Mouse (Mus musculus) left cerebral cortex, adult 18-20 months (tissue): Measurements from ENCODE around the gene Ehbp1. TPM values are rescaled to one million over a fixed set of nuclear protein-coding genes. Genes with fewer than 3 reads are reported as not detected.

Source experiments
- DNase-seq, 2 experiments: peaks; one replicate each; pipeline ENCODE4 v3.0.0; 2021 to 2022; ENCODE audit warnings: low spot score in 2 of 2, mixed read lengths in 1 of 2
- total RNA-seq, 2 experiments: library from RNA; stranded (reverse); gene quantifications; 2 replicates each; pipeline ENCODE4 v1.2.3; 2021

The Ehbp1 gene
- total RNA-seq, 2 experiments from 2014 or later, result 50.0 to 55.6 TPM

GRCm38 (mm10) chr11:22063352-22063751 lies 278.7 kb downstream of the Ehbp1 start:
- DNase-seq, result no peak

- DNase-seq, result no peak
These were observed 280.4 kb downstream of the Ehbp1 start for GRCm38 (mm10) chr11:22061660-22062059.

- DNase-seq, result no peak
These were observed 284.6 kb downstream of the Ehbp1 start for GRCm38 (mm10) chr11:22057538-22057937.

DNA sequence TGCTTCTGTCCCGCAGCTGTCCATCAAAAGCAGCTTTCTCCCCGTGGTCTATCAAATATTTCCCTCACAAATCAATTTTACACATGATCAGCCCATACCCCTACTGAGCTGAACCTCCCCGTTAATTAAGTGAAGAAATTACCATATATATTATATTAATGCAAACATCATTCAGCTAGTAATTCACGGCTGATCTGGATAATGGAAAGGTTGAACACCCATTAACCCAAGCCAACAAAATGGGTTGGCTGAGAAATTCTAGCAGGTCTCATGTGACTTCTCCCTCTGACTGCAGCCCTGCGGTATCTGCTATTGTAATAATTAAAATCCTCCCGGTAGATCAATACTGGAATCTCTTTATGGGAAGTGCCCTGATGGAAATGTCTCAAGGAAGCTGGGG lies 286.2 kb downstream of the Ehbp1 start:
- DNase-seq, result no peak

- no peak for DNase-seq
These were observed 288.9 kb downstream of the Ehbp1 start for GRCm38 (mm10) chr11:22053034-22053668.

DNA sequence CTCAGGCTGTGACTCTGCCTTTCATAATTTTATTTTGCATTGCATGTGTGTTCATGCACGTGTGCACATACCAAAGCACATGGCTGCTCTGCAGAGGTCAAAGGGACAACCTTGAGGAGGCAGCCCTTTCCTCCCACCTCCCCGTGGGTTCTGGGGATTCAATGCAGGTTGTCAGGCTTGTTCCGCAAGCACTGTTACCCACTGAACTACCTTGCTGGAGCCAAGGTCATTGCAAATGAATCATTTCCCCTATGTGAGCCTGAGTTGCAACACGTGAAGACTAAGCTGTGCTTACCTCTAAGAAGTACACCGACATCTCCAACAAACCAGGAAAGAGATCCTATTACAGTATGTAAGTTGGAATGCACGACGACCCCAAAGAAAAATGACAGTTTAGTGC lies 291.2 kb downstream of the Ehbp1 start:
- no peak for DNase-seq

DNA sequence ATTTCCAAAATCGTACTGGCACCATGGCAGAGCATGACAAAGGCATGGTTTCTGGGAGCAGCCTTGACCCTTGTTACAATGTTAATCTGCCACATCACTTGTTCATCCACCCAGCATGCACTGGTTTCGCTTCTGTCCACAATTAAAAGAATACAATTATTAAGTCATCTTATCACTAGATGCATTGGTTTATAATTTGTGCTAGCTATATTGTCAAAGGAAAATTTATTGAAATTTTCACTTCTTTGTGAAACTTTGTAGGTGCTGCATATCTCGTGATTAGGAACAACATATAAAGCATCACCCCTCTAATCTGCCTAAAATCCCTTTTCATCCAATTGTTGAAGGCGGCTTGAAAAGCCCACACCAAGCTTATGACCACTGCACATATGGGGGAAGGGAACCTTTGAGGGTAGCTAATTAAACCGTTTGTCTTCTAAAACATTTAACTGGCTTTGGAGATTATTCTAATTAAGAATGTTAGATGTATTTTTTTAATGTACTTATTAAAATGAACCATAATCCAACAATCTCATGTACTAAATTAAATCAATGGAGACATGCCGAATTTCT lies 302.2 kb downstream of the Ehbp1 start:
- no peak for DNase-seq

DNA sequence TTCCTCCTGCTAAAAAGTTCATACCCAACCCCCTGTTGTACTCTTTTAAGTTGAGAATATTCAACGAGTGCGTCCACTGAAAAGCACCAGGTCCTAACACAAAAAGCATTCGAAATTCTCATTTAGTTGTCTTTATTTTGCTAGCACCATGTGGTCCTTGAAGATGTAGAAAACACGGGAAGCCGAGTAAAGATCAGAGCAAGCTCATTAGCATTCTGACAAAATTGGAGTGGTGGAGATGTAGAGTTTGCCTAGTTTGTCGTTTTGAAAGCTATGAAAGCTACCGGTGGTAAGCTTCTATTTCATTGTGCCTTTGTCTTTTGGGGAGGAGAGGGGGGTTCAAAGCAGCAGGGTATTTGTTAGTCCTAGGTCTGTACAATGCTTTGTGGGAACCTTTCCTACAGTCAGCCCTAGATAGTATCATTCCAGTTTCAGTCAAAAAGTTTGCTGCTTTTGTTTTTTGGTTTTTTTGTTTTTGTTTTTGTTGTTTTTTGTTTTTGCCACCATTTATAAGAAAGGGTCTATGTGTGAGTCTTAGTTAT lies 307.5 kb downstream of the Ehbp1 start:
- no peak for DNase-seq

DNA sequence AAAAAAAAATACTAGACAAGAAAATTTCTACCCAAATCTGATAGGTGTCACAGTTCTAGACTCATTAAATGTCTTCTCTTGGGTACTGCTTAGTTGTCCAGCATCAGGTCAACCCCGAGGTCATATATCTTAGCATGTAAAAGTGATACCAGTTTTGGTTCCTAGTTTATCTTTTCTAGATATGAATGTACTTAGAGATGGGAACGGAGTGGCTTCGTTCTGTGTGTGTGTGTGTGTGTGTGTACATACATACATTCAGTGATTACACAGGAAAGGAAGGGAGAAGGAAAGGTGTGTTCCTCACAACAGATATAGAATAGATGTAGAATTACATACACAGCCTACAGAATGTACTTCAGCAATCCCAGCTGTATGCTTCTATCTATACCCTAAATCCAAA lies 308.5 kb downstream of the Ehbp1 start:
- no peak for DNase-seq

GRCm38 (mm10) chr11:22020602-22021001 lies 321.5 kb downstream of the Ehbp1 start:
- DNase-seq, result no peak

DNA sequence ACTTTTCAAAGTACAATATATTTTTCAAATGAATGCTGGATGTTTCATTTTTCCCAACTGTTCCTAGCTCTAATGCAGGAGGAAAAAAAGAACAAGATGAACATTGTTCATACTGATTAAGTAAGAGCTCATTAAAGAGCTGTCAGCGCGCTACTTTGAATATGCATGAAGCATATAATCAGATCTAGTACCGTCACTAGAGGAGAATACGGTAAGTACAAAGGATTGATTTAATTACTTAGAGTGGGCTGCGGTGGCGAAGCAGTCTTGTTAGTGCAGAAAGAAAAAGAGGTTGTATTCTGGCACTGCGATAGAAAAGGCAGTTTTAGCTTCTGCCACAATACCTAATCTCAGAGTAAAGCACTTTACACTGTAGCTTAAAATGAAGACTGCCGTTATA lies 324.6 kb downstream of the Ehbp1 start:
- peak in 1 of 2 experiments; percentile 9 for DNase-seq

DNA sequence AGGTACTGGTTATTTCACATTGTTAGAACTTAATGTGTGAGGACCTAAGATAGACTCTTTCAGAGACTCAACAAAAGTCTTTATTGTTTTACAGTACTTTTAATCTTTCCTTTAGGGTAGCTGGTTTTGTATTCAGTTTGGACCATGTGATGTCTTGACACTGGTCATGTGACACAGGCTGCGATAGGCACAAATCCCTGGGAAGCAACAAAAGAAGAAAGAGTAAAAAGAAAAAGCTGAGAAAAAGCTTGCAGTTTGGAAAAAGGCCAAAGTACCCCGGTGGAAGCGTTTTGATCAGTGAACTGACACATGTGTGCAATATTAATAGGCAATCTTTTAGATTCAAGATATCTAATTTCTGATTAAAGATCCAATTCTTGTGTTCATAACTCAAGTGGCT lies 325.8 kb downstream of the Ehbp1 start:
- DNase-seq, result no peak

GRCm38 (mm10) chr11:22008817-22009216 lies 333.3 kb downstream of the Ehbp1 start:
- no peak for DNase-seq

GRCm38 (mm10) chr11:22008129-22008596 lies 333.9 kb downstream of the Ehbp1 start:
- DNase-seq, result no peak

- DNase-seq, result no peak
These were observed 334.3 kb downstream of the Ehbp1 start for GRCm38 (mm10) chr11:22007781-22008110.

DNA sequence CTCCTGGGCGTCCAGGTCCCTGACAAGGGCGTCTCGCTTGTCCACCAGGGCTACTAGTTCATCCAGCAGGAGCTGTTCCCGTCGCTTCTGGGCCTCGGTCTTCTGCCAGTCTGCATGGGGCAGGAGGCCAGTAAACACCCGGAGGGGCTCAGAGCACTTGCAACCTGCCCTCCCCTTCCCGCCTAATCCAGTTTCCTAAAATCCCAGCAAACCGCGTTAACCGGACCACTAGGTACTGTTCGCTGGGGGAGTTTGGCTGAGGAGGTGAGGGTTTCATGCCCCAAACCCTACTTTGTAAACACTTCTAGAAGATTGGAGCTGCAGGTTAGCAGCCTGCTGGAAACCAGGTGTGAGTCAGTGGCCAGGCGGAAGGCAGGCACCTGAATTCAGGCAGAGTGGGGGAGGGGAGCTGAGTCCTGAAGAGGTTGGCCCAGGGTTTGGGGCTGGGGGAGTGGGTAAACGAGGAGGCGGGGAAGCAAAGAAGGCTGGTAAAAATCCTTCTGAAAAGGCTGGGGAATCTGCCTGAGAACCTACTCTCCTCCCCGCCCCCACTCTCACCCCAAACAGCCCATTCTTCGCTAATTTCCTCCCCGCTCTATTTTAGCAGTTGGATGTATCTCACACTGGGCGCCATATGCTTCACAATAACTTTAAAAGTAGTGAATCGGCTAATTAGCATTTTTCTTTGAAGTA lies 334.9 kb downstream of the Ehbp1 start:
- peak in 1 of 2 experiments; percentile 12 for DNase-seq

- no peak for DNase-seq
These were observed 335.5 kb downstream of the Ehbp1 start for GRCm38 (mm10) chr11:22006471-22007087.

- no peak for DNase-seq
These were observed 336.7 kb downstream of the Ehbp1 start for GRCm38 (mm10) chr11:22005281-22005870.

GRCm38 (mm10) chr11:22004331-22004841 lies 337.7 kb downstream of the Ehbp1 start:
- DNase-seq, result no peak

DNA sequence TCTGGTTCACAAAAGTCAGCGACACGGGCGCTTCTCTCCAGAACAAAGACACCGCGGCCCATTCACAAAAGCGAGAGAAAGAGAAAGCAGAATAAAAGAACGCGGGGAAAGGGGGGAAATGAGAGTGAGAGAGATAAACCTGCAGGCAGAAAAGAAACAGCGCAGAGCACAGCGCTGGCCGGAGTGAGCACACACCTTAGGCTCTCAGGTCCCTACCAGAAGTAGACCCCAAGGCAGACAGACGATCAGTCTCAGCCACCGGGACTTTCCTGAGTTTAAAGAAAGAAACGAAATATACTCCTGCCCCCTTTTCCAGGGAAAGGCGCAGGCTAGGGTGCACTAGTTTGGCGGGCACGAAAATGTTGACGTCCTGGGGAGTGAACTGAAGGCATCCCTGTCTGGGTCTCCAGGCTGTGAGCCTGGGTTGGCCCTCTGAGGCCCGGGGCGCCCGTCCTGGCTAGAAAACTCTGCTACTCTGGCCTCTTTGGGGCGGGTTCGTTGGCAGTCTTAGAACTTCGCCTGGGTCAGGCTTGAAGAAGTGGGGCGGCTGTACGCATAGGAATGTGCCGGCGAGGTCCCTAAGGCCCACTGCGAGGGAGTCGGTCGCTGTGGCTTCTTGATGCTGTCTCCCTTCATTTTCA lies 338.6 kb downstream of the Ehbp1 start:
- peak; percentile 2 to 13 for DNase-seq
